Mouse (Mus musculus): ENCODE data around the gene Aox3.

DNA sequence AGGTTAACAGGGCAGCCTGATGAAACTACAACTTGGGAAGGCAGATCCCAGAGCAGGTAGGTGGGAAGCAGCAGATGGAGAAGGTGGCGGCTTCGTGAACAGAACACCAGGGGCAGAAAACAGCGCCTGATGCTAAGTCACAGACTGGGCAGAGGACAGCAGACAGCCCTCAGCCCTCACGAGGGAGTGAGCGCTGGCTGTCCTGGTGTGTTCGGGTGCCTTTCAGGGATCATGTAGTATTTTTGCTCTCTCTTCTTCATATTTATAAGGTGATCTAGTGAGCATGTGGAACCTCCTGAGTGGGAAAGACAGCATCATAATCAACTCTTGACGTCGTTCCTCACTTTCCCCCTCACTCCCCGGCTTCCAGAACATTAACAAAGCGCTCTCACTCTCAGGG is 33.1 kb downstream of the Aox3 start:
- TF ChIP-seq CTCF (IDR thresholded peaks at IDR 0.05; ENCODE audit: low read depth, low read length) (no peak), GATA1 (IDR thresholded peaks at IDR 0.05; ENCODE audit: borderline replicate concordance, low read length) (no peak)

All from G1E (cell line).